Mouse (Mus musculus) stomach, postnatal 0 days (tissue): ENCODE data around the gene Ubiad1. TPM values are rescaled to one million over a fixed set of nuclear protein-coding genes. Genes with fewer than 3 reads are reported as not detected.

Source experiments
- ATAC-seq: fragments of 200-750 bp; cut with Nextera tagmentation; 2 replicates; pipeline ENCODE4 v1.8.0; 2017; ENCODE audit not compliant: low FRiP score, low TSS enrichment
- DNase-seq: peaks from one replicate; pipeline ENCODE4 v3.0.0-alpha.2; 2016; ENCODE audit warnings: low spot score
- H3K27ac ChIP-seq: fragments of 300-500 bp; sonication (generic); replicated peaks from 2 replicates; pipeline ENCODE4 v1.5.1; 2014; ENCODE audit warnings: mild to moderate bottlenecking, control low read depth
- H3K27me3 ChIP-seq: fragments of 300-500 bp; sonication (generic); 2 replicates; pipeline ENCODE4 v1.6.1; 2014; ENCODE audit warnings: low read length; ENCODE audit not compliant: control insufficient read depth, insufficient read depth
- H3K36me3 ChIP-seq: fragments of 300-500 bp; sonication (generic); 2 replicates; pipeline ENCODE4 v1.6.1; 2014; ENCODE audit warnings: low read length, mixed read lengths; ENCODE audit not compliant: control insufficient read depth, insufficient read depth
- H3K4me1 ChIP-seq: fragments of 300-500 bp; sonication (generic); replicated peaks from 2 replicates; pipeline ENCODE4 v1.6.1; 2014; ENCODE audit warnings: antibody characterized with exemption; ENCODE audit not compliant: control insufficient read depth, insufficient read depth
- H3K4me2 ChIP-seq: fragments of 300-500 bp; sonication (generic); replicated peaks from 2 replicates; pipeline ENCODE4 v1.6.1; 2014; ENCODE audit warnings: low read depth, mild to moderate bottlenecking, control low read depth, moderate library complexity
- H3K4me3 ChIP-seq: fragments of 300-500 bp; sonication (generic); 2 replicates; pipeline ENCODE4 v1.5.1; 2014; ENCODE audit warnings: low read depth, low read length, control low read depth
- H3K9ac ChIP-seq: fragments of 300-500 bp; sonication (generic); 2 replicates; pipeline ENCODE4 v1.6.1; 2014; ENCODE audit warnings: mild to moderate bottlenecking, low read length, control low read depth, mixed read lengths
- H3K9me3 ChIP-seq: fragments of 300-500 bp; sonication (generic); 2 replicates; pipeline ENCODE4 v1.6.1; 2016; ENCODE audit warnings: low read length; ENCODE audit not compliant: control insufficient read depth
- CTCF ChIP-seq: IDR thresholded peaks from 2 replicates; pipeline ENCODE4 v1.5.1; 2016; ENCODE audit warnings: antibody characterized with exemption, low read depth, mild to moderate bottlenecking, moderate library complexity
- EP300 ChIP-seq: optimal IDR thresholded peaks from 2 replicates; pipeline ENCODE3; 2016; ENCODE audit warnings: antibody characterized with exemption
- WGBS: fragments of 180-500 bp; shearing (Covaris S2); extraction: QIAGEN DNeasy Blood & Tissue Kit; methylation state at CpG from one replicate; pipeline ENCODE4 v1.1.7; 2014; 5-methylcytosine and 5-hydroxymethylcytosine counted together
- polyA plus RNA-seq: library from polyadenylated mRNA; unstranded; fragments of >200 nt; fragmentation: Nextera tagmentation; extraction: Ambion mirVana; gene quantifications from 2 replicates; pipeline ENCODE4 v1.2.1, GENCODE M21; 2015

The Ubiad1 gene
- polyA plus RNA-seq, 1 experiment from 2014 or later = 9.5 TPM

DNA sequence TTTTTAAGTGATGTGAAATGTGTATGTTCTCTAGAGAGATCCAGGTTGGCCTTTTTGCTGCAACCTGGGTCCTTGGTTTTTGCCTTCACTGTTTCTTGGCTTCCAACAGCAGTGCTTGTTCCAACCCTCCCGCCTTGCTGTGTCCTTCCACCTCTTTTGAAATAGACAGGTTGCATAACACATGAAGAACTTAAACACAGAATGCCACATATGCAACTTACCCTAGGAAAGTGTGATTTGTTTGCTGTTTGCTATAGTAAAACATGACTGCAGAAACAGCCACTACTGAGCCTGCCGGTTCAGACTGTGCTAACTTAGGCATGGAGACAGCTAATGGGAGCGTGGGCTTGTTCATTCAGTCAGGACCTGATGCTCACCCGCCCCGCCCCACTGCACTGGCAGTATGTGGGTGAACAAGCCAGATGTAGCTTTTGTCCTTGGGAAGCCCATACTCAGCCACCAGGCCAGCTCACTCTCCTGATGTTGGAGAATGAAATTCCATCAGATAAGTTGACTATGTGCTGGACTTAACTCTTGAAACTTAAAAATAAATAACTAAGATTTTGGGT is 22.0 kb upstream of the Ubiad1 start:
- Histone ChIP-seq H3K9ac (no peak overlapping the region), H3K27ac (no peak overlapping the region), H3K9me3 (no peaks in the 10 kb centered on the region), H3K4me1 (no peaks in the 10 kb centered on the region), H3K36me3 (peaks cover 50% of the 10 kb centered on the region), H3K27me3 (no peaks in the 10 kb centered on the region), H3K4me2 (no peak overlapping the region), H3K4me3 (no peak overlapping the region)
- no peak for ATAC-seq
- WGBS = 87% methylated on average over 5 of the region's 5 CpGs
- TF ChIP-seq EP300 (no peak), CTCF (no peak)
- DNase-seq = no peak

DNA sequence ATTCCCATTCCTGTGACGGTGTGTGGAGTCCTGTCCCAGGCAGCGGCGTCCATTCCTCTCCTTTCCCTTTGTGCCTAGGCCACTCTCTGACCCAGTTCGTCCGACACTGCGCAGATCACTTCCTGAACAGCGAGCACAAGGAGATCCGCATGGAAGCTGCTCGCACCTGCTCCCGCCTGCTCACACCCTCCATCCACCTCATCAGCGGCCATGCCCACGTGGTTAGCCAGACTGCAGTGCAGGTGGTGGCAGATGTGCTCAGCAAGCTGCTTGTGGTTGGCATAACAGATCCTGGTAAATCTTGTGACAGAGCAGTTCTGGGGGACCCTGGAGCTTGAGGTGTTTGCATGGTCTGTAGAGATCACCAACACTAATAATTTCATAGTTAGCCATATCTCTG is 20.3 kb upstream of the Ubiad1 start:
- TF ChIP-seq CTCF (no peak), EP300 (no peak)
- peaks cover 42% of the 10 kb centered on the region for H3K36me3 ChIP-seq

DNA sequence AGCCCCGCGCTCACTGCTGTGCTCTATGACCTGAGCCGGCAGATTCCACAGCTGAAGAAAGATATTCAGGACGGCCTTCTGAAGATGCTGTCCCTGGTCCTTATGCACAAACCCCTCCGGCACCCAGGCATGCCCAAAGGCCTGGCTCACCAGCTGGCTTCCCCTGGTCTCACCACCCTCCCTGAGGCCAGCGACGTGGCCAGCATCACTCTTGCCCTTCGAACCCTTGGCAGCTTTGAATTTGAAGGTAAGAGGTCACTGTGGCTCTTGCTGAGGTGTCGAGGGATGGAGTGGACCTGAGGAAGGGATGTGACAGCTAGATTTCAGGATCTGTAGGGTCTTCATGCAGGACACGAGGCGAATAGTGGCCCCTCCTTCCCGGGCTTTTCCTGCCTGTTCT is 19.7 kb upstream of the Ubiad1 start:
- no peak overlapping the region for H3K4me3 ChIP-seq
- ATAC-seq = no peak
- DNase-seq = no peak
- TF ChIP-seq EP300 (no peak), CTCF (no peak)
- 87% methylated on average over 12 of the region's 12 CpGs for WGBS
- H3K9ac ChIP-seq = no peak overlapping the region
- no peak overlapping the region for H3K4me2 ChIP-seq
- peaks cover 42% of the 10 kb centered on the region for H3K36me3 ChIP-seq
- no peak overlapping the region for H3K27ac ChIP-seq
- H3K27me3 ChIP-seq = no peaks in the 10 kb centered on the region
- no peaks in the 10 kb centered on the region for H3K4me1 ChIP-seq
- H3K9me3 ChIP-seq = no peaks in the 10 kb centered on the region

More for the DNA sequence above, 20.3 kb upstream of the Ubiad1 start:
- H3K27ac ChIP-seq = no peak overlapping the region
- 88% methylated on average over 12 of the region's 12 CpGs for WGBS
- no peaks in the 10 kb centered on the region for H3K9me3 ChIP-seq
- no peak overlapping the region for H3K9ac ChIP-seq
- no peak for ATAC-seq
- H3K4me3 ChIP-seq = no peak overlapping the region
- H3K27me3 ChIP-seq = no peaks in the 10 kb centered on the region
- DNase-seq = no peak
- H3K4me2 ChIP-seq = no peak overlapping the region
- no peaks in the 10 kb centered on the region for H3K4me1 ChIP-seq

DNA sequence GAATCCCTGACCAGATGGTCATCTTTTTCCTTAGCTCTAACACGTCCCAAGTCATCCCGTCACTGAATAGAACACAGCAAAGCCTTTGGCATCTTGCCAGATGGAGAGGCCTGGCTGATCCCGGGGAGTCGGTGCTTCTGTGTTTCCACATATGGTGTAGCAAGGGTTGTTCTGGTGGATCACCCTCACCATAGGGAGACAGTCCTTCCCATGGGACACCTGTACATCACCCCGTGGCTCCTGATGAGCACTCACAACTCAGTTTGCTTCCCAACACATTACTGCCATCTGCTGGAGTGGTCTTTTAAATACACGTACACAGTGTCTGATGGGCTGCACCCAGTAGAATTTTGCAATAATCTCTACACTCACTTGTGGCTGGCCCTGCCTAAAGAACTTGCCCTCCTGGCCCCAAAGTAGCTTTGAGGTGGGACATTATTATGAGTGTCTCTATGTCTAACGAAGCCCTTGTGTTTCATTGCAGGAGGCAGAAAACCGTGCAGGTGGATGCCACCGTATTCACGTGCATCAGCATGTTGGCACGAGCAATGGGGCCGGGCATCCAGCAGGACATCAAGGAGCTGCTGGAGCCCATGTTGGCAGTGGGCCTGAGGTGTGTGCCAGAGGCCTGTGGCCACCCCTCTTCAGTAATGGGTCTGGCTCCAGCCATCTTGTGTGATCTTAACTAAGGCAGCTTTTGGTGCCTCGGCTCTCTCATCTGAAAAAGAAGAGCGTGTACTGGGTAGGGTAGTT is 18.8 kb upstream of the Ubiad1 start:
- no peak overlapping the region for H3K4me3 ChIP-seq
- 68% methylated on average over 14 of the region's 14 CpGs for WGBS
- peaks cover 42% of the 10 kb centered on the region for H3K36me3 ChIP-seq
- H3K27ac ChIP-seq = no peak overlapping the region
- DNase-seq = no peak
- no peak for ATAC-seq
- no peaks in the 10 kb centered on the region for H3K27me3 ChIP-seq
- TF ChIP-seq EP300 (no peak), CTCF (peak; percentile 67)
- no peaks in the 10 kb centered on the region for H3K9me3 ChIP-seq
- no peaks in the 10 kb centered on the region for H3K4me1 ChIP-seq
- no peak overlapping the region for H3K9ac ChIP-seq
- no peak overlapping the region for H3K4me2 ChIP-seq

DNA sequence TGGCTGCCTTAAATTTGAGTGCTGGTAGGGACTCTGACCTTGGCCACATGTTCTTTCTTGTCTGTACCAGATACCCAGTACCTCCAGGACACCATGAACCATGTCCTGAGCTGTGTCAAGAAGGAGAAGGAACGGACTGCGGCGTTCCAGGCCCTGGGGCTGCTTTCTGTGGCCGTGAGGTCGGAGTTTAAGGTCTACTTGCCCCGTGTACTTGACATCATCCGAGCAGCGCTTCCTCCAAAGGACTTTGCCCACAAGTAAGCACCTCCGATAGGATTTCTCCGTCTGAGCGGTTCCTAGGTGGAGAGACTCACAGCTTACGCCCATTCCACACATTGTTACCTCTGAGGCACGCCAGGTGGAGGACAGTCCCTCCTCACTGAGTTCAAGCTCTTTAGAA is 18.1 kb upstream of the Ubiad1 start:
- no peaks in the 10 kb centered on the region for H3K4me1 ChIP-seq

DNA sequence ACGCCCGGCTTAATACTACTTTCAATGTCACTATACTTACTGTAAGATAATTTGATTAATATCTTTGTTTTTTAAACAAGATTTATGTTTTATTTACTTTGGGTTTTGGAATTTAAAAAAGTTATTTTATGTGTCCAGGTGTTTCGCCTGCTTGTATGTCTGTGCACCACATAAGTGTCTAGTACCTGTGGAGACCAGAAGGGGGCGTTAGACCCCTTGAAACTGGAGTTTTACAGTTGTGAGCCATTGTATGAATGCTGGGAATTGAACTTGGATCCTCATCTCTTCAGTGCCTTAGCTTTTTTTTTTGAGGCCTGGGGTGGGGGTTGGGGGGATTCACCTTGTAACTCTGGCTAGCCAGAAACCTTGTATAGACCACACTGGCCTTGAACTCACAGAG is 17.2 kb upstream of the Ubiad1 start:
- TF ChIP-seq CTCF (peak; percentile 37), EP300 (no peak)
- Histone ChIP-seq H3K27ac (no peak overlapping the region), H3K4me1 (no peaks in the 10 kb centered on the region), H3K4me2 (no peak overlapping the region), H3K36me3 (peaks cover 36% of the 10 kb centered on the region), H3K27me3 (no peaks in the 10 kb centered on the region), H3K9me3 (no peaks in the 10 kb centered on the region), H3K4me3 (no peak overlapping the region), H3K9ac (no peak overlapping the region)
- ATAC-seq (no peak), DNase-seq (no peak)
- WGBS = 82% methylated on average over 4 of the region's 4 CpGs

More for the DNA sequence above, 18.1 kb upstream of the Ubiad1 start:
- DNase-seq (no peak), ATAC-seq (no peak)
- H3K36me3 ChIP-seq = peaks cover 36% of the 10 kb centered on the region
- no peak overlapping the region for H3K27ac ChIP-seq
- no peak overlapping the region for H3K4me3 ChIP-seq
- TF ChIP-seq CTCF (no peak), EP300 (no peak)
- no peak overlapping the region for H3K4me2 ChIP-seq
- WGBS = 94% methylated on average over 13 of the region's 13 CpGs
- H3K9ac ChIP-seq = no peak overlapping the region
- H3K27me3 ChIP-seq = no peaks in the 10 kb centered on the region
- H3K9me3 ChIP-seq = no peaks in the 10 kb centered on the region
